Mouse (Mus musculus): ENCODE measurements around the gene Frs3. TPM values are rescaled to one million over a fixed set of nuclear protein-coding genes. Genes with fewer than 3 reads are reported as not detected.

Frs3 gene
- polyA plus RNA-seq, 1 experiment from 2014 or later, result 6.8 TPM

DNA sequence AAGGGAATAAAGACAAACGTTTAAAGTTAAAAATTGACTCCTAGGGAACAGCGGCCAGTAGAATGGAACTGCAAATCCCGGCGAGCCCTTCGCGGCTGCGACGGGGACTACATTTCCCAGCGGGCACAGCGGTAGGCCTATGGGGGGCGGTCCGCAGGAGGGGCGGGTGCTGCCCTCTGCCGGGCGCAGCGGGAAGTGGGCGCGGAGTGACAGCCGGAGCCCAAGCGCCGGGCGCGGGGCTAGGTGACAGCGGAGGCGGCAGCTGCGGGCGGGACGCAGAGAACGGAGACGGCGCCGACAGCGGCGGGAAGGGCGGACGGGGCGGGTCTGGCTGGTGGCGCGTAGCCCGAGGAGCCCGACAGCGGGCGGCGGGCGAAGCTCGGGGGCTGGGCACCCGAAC is 48.0 kb downstream of the Frs3 start, which contains the start of gene Tfeb:
Gene Tfeb (plus strand): TSS at position 175 of the 400 bp plus-strand sequence.
- Histone ChIP-seq H3K4me2 (ENCODE audit: low read length) (peak within 1 kb of the TSS; percentile 65), H3K9me3 (replicated peaks; ENCODE audit: low read length) (no peaks in the 10 kb centered on the region), H3K27me3 (ENCODE audit: insufficient read depth, low read length) (no peaks in the 10 kb centered on the region), H3K36me3 (ENCODE audit: insufficient read depth, low read length) (no peaks in the 10 kb centered on the region), H3K4me1 (replicated peaks; ENCODE audit: insufficient read depth, low read length) (peaks cover 13% of the 10 kb centered on the region), H3K9ac (ENCODE audit: low read depth, low read length) (peak within 1 kb of the TSS; percentile 77), H3K27ac (peak within 1 kb of the TSS; percentile 87), H3K4me3 (replicated peaks; ENCODE audit: low read depth, low read length) (peak within 1 kb of the TSS; percentile 66)
- WGBS, result under 1% methylated on average over 39 of the region's 47 CpGs
- DNase-seq (ENCODE audit: low spot score) (peak; percentile 96), ATAC-seq (replicated peaks; ENCODE audit: low FRiP score, low read depth) (peak; percentile 53)
- TF ChIP-seq CTCF (IDR thresholded peaks at IDR 0.05; ENCODE audit: low read depth), result peak; percentile 96

DNA sequence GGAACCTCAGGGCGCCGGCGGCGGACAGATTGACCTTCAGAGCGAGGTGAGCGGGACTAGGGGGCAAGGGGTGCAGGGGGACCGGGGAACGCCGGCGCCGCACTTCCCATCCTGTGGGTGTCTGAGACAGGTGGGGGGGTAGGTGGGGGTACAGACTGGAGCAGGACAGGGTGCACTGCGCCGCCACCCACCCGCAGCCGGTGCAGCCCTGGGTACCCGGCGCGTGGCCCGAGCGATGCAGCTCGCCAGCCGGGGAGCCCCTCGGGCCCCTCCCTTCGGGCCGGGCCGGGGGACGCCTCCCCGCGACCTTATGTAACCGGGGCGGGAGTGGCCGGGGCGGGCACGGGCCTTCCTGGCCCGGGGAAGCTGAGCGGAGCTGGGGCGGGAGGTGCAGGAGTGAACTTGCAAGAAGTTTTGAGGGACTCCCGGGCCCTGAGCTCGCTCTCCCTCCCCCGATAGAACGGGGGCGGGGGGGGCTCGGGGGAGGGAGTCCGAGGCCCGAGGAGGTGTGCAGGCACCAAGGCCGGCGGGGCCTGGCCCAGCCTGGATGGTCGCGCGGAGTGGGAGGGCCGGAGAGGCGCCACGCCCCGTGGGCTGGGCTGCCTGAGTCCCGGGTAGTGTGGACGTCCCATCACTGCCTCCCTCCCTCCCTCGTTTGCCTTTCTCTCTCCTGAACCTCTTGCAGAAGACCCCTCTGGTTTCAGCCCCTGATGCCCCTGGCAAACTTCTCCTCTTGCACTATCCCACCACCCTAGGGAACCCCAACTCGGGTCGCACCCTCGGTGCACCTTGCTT is 48.6 kb downstream of the Frs3 start:
- ATAC-seq (replicated peaks; ENCODE audit: low FRiP score, low read depth) (peak; percentile 89), DNase-seq (ENCODE audit: low spot score) (peak; percentile 88)
- WGBS, result under 1% methylated on average over 40 of the region's 60 CpGs
- no peaks in the 10 kb centered on the region for H3K36me3 ChIP-seq (ENCODE audit: insufficient read depth, low read length)
- H3K4me2 ChIP-seq (ENCODE audit: low read length), result peak overlapping the region; percentile 65
- no peaks in the 10 kb centered on the region for H3K27me3 ChIP-seq (ENCODE audit: insufficient read depth, low read length)
- H3K4me3 ChIP-seq (replicated peaks; ENCODE audit: low read depth, low read length), result peak overlapping the region; percentile 66
- no peaks in the 10 kb centered on the region for H3K9me3 ChIP-seq (replicated peaks; ENCODE audit: low read length)
- H3K27ac ChIP-seq, result peak overlapping the region; percentile 87
- peak overlapping the region; percentile 77 for H3K9ac ChIP-seq (ENCODE audit: low read depth, low read length)
- no peak for TF ChIP-seq CTCF (IDR thresholded peaks at IDR 0.05; ENCODE audit: low read depth)
- peaks cover 13% of the 10 kb centered on the region for H3K4me1 ChIP-seq (replicated peaks; ENCODE audit: insufficient read depth, low read length)

DNA sequence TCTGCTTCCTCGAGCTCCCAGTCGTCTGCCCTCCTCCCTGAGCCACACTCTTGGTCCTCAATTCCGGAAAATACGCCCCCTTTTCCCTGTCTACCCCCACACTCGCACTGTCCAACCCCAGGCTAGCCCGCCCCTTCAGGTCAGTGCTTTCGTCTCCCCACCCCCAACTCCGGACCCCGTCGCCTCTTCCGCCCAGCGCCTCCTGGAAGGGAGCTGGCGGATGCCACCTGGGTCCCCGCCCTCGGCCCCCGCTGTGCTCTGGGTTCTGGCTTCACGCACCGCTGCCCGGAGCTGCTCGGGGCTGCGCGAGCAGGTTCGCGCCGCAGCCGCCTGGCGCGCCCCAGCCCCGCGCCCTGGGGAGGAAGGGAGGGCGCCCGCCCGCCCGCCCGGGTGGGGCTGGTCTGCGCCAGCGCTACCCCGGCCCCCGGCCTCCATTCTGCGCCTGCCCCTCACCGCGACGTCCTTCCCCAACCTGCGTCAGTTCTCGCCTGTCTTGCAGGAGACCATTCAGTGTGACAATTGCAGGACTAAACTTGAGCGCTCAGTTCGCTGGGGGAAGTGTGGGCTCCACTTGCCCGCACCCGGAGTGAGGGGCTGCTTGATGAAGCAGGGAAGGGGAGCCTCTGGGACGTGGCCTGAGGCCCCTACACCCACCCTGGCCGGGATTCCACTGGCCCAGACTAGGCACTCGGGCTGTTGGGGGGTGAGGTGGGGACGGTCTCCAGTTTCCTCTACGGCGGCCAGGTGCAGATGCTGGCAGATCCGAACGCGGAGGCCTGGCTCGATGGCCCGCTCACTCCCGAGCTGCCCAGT is 49.4 kb downstream of the Frs3 start:
- ATAC-seq (replicated peaks; ENCODE audit: low FRiP score, low read depth), result peak; percentile 76
- H3K4me1 ChIP-seq (replicated peaks; ENCODE audit: insufficient read depth, low read length), result peaks cover 13% of the 10 kb centered on the region
- DNase-seq (ENCODE audit: low spot score), result peak; percentile 77
- H3K9ac ChIP-seq (ENCODE audit: low read depth, low read length), result peak overlapping the region; percentile 77
- under 1% methylated on average over 53 of the region's 61 CpGs for WGBS
- no peaks in the 10 kb centered on the region for H3K27me3 ChIP-seq (ENCODE audit: insufficient read depth, low read length)
- H3K36me3 ChIP-seq (ENCODE audit: insufficient read depth, low read length), result no peaks in the 10 kb centered on the region
- no peak for TF ChIP-seq CTCF (IDR thresholded peaks at IDR 0.05; ENCODE audit: low read depth)
- H3K4me3 ChIP-seq (replicated peaks; ENCODE audit: low read depth, low read length), result peak overlapping the region; percentile 66
- H3K27ac ChIP-seq, result peak overlapping the region; percentile 87
- no peaks in the 10 kb centered on the region for H3K9me3 ChIP-seq (replicated peaks; ENCODE audit: low read length)
- peak overlapping the region; percentile 65 for H3K4me2 ChIP-seq (ENCODE audit: low read length)

DNA sequence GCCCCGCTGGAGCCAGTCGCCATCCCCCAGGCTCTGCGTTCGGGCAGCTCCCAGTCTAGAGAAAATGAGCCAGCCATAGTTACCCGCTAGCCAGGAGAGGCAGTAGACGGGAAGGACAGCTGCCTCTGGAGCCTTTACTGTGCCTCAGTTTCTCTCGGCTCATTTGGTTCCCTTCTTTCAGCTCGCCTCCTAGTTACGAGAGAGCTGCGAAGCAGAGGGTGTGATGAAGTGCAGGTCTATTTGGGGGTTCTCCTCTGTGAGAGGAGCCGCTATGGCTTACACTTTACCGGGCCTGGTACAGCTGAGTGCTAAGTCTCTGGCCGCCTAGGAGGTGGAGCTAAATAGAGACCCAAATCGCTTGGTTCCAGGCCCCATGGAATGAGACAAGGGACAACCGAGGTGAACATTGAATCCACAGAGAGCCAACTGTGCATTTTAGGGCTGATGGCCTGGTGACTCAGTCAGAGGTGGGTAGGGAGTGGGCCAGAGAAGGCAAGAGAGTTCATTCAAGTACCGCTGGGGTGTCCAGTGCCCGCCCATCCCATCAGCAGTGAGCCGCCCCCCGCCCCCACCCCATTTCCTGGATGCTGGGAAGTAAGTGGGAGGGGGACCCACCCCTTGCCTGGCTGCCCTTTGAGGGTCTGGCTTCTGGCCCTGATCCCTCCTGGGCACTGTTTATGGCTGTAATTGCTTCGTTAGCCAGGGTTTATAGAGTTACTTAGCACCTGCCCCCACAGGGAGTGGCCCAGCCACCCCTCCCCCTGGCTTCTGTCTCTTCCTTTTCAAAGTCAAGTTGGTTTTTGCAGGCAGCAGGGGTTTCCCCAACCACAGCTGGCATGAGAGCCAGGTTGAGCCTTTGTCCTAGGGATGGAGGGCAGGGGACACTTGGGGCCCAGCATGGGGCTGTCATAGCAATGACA is 50.3 kb downstream of the Frs3 start:
- Histone ChIP-seq H3K9me3 (replicated peaks; ENCODE audit: low read length) (no peaks in the 10 kb centered on the region), H3K36me3 (ENCODE audit: insufficient read depth, low read length) (no peaks in the 10 kb centered on the region), H3K27me3 (ENCODE audit: insufficient read depth, low read length) (no peaks in the 10 kb centered on the region), H3K4me2 (ENCODE audit: low read length) (peak overlapping the region; percentile 65), H3K9ac (ENCODE audit: low read depth, low read length) (peak overlapping the region; percentile 77), H3K4me1 (replicated peaks; ENCODE audit: insufficient read depth, low read length) (peaks cover 13% of the 10 kb centered on the region), H3K4me3 (replicated peaks; ENCODE audit: low read depth, low read length) (peak overlapping the region; percentile 66), H3K27ac (peak overlapping the region; percentile 87)
- no peak for TF ChIP-seq CTCF (IDR thresholded peaks at IDR 0.05; ENCODE audit: low read depth)
- peak; percentile 65 for DNase-seq (ENCODE audit: low spot score)
- ATAC-seq (replicated peaks; ENCODE audit: low FRiP score, low read depth), result 0 out of 2 replicates have a peak, but pooled peaks have one; percentile 2
- 10% methylated on average over 20 of the region's 20 CpGs for WGBS

DNA sequence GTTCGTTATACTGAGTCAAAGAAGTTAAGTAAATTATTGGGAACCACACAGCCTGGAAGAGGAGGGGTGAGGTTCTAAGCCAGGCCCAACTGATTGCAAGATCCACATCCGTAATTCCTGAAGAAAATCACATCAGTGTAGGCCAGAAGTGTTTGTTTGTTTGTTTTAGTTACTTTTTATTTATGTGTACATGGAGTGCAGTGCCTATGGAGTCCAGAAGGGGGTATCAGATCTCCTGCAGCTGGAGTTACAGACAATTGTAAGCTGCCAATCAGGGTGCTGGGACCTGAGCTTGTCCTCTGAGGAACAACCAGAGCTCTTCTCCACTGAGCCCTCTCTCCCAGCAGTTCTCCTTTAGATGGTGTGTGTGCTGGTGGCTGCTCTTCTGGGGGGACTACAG is 51.4 kb downstream of the Frs3 start:
- Histone ChIP-seq H3K9me3 (replicated peaks; ENCODE audit: low read length) (no peaks in the 10 kb centered on the region), H3K4me1 (replicated peaks; ENCODE audit: insufficient read depth, low read length) (peaks cover 13% of the 10 kb centered on the region), H3K9ac (ENCODE audit: low read depth, low read length) (no peak overlapping the region), H3K4me3 (replicated peaks; ENCODE audit: low read depth, low read length) (no peak overlapping the region), H3K4me2 (ENCODE audit: low read length) (no peak overlapping the region), H3K27ac (no peak overlapping the region; the same call in 1 of the 2 replicates), H3K36me3 (ENCODE audit: insufficient read depth, low read length) (no peaks in the 10 kb centered on the region), H3K27me3 (ENCODE audit: insufficient read depth, low read length) (no peaks in the 10 kb centered on the region)
- no peak for ATAC-seq (replicated peaks; ENCODE audit: low FRiP score, low read depth)
- DNase-seq (ENCODE audit: low spot score), result no peak
- WGBS, result 70% methylated on average over 2 of the region's 2 CpGs
- TF ChIP-seq CTCF (IDR thresholded peaks at IDR 0.05; ENCODE audit: low read depth), result peak; percentile 38

Data from kidney, postnatal 0 days (tissue).